Mouse (Mus musculus) forebrain, embryonic 13.5 days (tissue): Measurements from ENCODE around the gene Rtca. TPM values are rescaled to one million over a fixed set of nuclear protein-coding genes. Genes with fewer than 3 reads are reported as not detected.

Experiments
- ATAC-seq: fragments of 200-750 bp; cut with Nextera tagmentation; 2 replicates; pipeline ENCODE4 v1.8.0; 2017
- H3K27ac ChIP-seq: fragments of 300-500 bp; sonication (generic); 2 replicates; pipeline ENCODE4 v1.5.1; 2015; ENCODE audit warnings: inconsistent platforms, mild to moderate bottlenecking, moderate library complexity
- H3K27me3 ChIP-seq: fragments of 300-500 bp; sonication (generic); 2 replicates; pipeline ENCODE4 v1.6.1; 2015; ENCODE audit warnings: mild to moderate bottlenecking, inconsistent platforms
- H3K36me3 ChIP-seq: fragments of 300-500 bp; sonication (generic); 2 replicates; pipeline ENCODE4 v1.6.1; 2015; ENCODE audit warnings: mild to moderate bottlenecking, inconsistent platforms; ENCODE audit not compliant: poor library complexity, severe bottlenecking
- H3K4me1 ChIP-seq: fragments of 300-500 bp; sonication (generic); 2 replicates; pipeline ENCODE4 v1.6.1; 2015; ENCODE audit warnings: inconsistent platforms
- H3K4me2 ChIP-seq: fragments of 300-500 bp; sonication (generic); 2 replicates; pipeline ENCODE4 v1.6.1; 2015; ENCODE audit warnings: inconsistent platforms, mild to moderate bottlenecking, moderate library complexity
- H3K4me3 ChIP-seq: fragments of 300-500 bp; sonication (generic); 2 replicates; pipeline ENCODE4 v1.5.1; 2015; ENCODE audit warnings: mild to moderate bottlenecking, inconsistent platforms
- H3K9ac ChIP-seq: fragments of 300-500 bp; sonication (generic); 2 replicates; pipeline ENCODE4 v1.6.1; 2015; ENCODE audit warnings: mild to moderate bottlenecking, inconsistent platforms
- H3K9me3 ChIP-seq: fragments of 300-500 bp; sonication (generic); replicated peaks from 2 replicates; pipeline ENCODE4 v1.6.1; 2016; ENCODE audit warnings: inconsistent platforms
- WGBS: fragments of 180-500 bp; shearing (Covaris S2); methylation state at CpG from one replicate; pipeline ENCODE4 v1.1.7; 2015; 5-methylcytosine and 5-hydroxymethylcytosine counted together
- polyA plus RNA-seq: library from polyadenylated mRNA; unstranded; fragments of >200 nt; fragmentation: Nextera tagmentation; extraction: Ambion mirVana; gene quantifications from 2 replicates; pipeline ENCODE4 v1.2.1, GENCODE M21; 2015

Gene Rtca
- polyA plus RNA-seq: 113 and 118 TPM in 2 replicates

DNA sequence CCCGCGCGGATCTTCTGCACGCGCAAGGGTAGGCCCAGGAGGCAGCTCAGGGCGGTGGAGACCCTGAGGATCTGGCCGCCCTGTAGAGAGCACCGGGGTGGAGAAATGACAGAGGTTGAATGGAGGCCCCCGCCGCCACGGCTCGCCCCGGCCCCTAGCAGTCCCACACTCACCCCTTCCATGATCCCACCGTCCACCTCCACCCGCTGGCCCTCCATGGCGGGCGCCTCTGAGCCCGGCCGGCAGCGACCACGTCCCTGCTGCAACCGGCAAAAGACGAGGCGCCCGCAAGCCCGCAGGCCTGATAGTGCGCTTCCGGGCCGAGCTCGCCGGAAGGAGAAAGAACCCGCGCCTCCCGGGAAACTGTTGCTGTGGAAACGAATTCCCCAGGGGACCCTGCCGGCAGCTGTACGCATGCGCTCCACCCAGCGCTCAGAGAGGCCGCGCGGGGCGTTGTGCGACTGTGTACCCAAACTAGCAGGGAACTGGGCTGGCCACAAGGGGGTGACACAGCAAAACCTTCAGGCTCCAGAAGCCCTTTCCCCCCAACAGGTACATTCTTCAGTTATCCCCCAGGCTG lies at the start of gene Rtca:
Gene Rtca, minus strand, starts transcription at position 437 of the 580 bp plus-strand sequence.
- WGBS: 0% methylated on average over 41 of the region's 44 CpGs
- H3K4me2 ChIP-seq: peak within 1 kb of the TSS; percentile 88
- ATAC-seq: peak; percentile 95
- peak within 1 kb of the TSS; percentile 94 for H3K4me3 ChIP-seq
- H3K27ac ChIP-seq: peak within 1 kb of the TSS; percentile 74
- peaks cover 32% of the 10 kb centered on the region for H3K36me3 ChIP-seq
- H3K27me3 ChIP-seq: no peaks in the 10 kb centered on the region
- H3K9ac ChIP-seq: peak within 1 kb of the TSS; percentile 93
- H3K4me1 ChIP-seq: peaks cover 20% of the 10 kb centered on the region
- H3K9me3 ChIP-seq: no peaks in the 10 kb centered on the region

DNA sequence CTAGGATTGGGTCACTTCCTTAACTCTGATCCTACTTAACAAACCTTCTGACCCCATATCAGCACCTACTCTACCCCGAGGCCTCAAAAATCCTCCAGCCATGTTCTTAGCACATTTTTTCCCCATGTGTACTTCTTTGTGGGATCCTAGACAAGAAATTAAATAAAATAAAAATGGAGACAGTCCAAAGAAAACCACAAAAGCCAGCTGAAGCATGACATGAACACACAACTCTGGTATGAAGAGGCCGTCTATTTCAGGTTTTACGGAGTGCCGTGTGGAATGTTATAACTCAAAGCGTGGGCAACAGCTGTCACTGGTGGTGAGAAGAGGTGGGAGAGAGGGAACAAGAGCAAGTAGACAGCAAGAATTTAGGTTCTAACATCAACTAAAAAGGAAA lies 43.4 kb upstream of the Rtca start:
- H3K27me3 ChIP-seq: no peaks in the 10 kb centered on the region
- 94% methylated on average over 5 of the region's 5 CpGs for WGBS
- H3K4me1 ChIP-seq: no peaks in the 10 kb centered on the region
- peaks cover 32% of the 10 kb centered on the region for H3K36me3 ChIP-seq
- H3K9me3 ChIP-seq: no peaks in the 10 kb centered on the region
- no peak overlapping the region for H3K4me2 ChIP-seq
- no peak overlapping the region for H3K27ac ChIP-seq
- ATAC-seq: no peak
- H3K9ac ChIP-seq: no peak overlapping the region
- no peak overlapping the region for H3K4me3 ChIP-seq

DNA sequence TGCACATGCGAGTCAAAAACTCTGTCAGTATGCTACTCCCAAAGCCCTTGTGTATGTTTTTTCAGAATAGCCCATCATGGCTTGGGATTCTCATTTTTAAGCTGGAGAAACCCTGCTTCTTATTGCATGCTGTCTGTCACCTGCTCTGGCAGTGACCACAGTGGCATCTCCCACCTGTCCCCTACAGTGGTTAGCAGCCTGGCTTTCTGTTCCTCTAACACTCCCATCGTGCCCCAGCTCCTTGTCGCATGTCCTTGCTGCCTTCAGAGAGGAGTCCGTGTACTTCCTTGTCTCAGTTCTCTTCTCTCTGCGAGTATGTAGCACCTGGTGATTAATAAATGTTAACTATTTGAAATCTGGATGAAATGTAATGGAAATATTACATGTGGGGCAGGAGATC lies 39.4 kb upstream of the Rtca start:
- peaks cover 57% of the 10 kb centered on the region for H3K36me3 ChIP-seq
- H3K4me3 ChIP-seq: no peak overlapping the region
- no peak overlapping the region for H3K27ac ChIP-seq
- no peaks in the 10 kb centered on the region for H3K27me3 ChIP-seq
- no peaks in the 10 kb centered on the region for H3K9me3 ChIP-seq
- H3K9ac ChIP-seq: no peak overlapping the region
- no peaks in the 10 kb centered on the region for H3K4me1 ChIP-seq
- 92% methylated on average over 5 of the region's 5 CpGs for WGBS
- no peak overlapping the region for H3K4me2 ChIP-seq
- ATAC-seq: no peak

DNA sequence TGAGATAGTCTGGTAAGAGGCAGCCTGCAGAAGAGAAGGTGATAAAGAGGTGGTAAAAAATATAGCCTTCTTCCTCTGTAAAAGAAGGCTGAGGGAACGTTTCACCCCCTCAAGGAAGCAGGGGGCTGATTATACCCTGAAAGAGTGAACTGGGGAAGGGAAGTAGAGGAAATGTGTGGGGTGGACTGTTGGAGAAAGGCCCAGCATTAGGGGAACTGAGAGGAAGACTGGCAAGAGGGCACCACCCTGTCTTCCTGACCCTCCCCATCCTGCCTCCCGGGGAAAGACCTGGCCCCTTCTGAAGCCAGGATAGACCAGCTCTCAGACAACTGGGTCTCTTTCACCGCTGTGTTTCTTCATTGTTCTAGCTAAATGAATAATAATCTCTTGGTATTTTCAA lies 34.5 kb upstream of the Rtca start:
- Histone ChIP-seq H3K9ac (no peak overlapping the region), H3K9me3 (no peaks in the 10 kb centered on the region), H3K27ac (no peak overlapping the region), H3K4me3 (no peak overlapping the region), H3K36me3 (peaks cover 71% of the 10 kb centered on the region), H3K4me1 (no peaks in the 10 kb centered on the region), H3K4me2 (no peak overlapping the region), H3K27me3 (no peaks in the 10 kb centered on the region)
- 88% methylated on average over 3 of the region's 3 CpGs for WGBS
- ATAC-seq: no peak

DNA sequence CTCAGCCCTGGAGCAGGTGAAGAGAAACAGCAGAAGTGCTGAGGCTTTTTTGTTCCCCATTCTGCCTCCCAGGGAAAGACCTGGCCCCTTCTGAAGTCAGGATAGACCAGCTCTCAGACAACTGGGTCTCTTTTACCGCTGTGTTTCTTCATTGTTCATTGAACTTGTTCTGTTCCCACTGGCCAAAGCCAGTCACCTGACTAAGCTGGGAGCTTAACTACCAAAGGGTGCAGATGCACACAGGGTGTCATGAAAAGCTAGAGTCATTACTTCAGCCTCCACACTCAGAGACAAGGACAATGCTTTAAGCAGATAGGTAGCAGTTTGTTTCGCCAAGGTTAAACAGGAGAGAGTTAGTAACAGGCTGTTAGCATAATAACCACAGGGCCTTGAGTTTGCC lies 34.1 kb upstream of the Rtca start:
- no peak for ATAC-seq
- Histone ChIP-seq H3K9me3 (no peaks in the 10 kb centered on the region), H3K4me3 (no peak overlapping the region), H3K27me3 (no peaks in the 10 kb centered on the region), H3K36me3 (peaks cover 70% of the 10 kb centered on the region), H3K27ac (no peak overlapping the region), H3K4me2 (no peak overlapping the region), H3K4me1 (no peaks in the 10 kb centered on the region), H3K9ac (no peak overlapping the region)
- WGBS: 91% methylated on average over 2 of the region's 2 CpGs

DNA sequence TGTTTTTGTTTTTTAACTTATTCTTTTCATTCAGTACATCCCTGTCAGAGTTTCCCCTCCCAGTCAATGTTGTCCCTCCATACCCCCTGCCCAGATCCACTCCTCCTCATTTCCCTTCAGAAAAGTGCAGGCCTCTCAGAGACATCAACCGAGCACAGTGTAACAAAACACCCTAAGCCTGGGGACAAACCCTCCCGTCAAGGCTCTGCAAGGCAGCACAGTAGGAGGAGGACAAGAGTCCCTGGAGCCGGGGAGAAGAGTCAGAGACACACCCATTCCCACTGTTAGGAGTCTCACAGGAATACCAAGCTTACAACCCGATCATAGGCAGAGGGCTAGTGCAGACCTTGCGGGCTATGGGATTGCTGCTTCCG lies 29.2 kb upstream of the Rtca start:
- WGBS: 59% methylated on average over 6 of the region's 6 CpGs
- no peak for ATAC-seq
- Histone ChIP-seq H3K4me3 (no peak overlapping the region), H3K27ac (no peak overlapping the region), H3K36me3 (peaks cover 75% of the 10 kb centered on the region), H3K9me3 (no peaks in the 10 kb centered on the region), H3K4me2 (no peak overlapping the region), H3K4me1 (no peaks in the 10 kb centered on the region), H3K9ac (no peak overlapping the region), H3K27me3 (no peaks in the 10 kb centered on the region)

DNA sequence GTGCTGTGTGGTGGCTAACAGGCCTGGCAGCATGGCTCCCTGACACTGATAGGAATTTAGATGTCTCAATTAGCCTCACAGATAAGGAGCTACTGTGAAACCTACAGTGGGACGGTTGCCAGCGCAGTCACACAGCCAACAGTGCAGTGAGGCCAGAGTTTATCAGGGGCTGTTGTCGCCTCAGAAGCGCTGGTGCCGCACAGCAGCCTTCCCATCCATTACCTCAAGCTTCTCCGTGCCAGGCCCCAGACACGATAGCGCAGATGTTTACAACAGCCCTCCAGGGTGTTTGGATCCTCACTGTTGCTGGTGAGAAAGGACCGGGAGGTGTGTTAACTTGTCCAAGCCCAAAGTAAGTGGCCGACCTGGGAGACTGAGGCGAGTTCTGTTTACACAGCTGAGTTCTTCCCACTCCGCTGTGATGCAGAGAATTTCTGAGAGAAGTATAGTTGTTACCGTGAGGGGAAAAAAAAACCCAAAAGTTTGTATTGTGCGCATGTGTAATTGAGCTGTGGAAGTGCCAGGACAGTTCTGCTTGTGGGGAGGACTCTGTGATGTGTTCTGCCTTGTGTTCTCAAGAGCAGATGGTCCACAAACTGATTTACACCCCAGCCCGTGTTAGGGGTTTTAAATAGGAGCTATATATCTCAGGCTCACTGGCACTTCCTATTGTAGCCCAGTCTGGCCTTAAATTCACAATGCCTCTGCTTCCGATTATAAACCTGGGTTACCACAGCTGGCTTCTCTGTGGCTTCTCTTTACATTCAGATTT lies 28.6 kb upstream of the Rtca start:
- Histone ChIP-seq H3K4me2 (no peak overlapping the region), H3K36me3 (peaks cover 71% of the 10 kb centered on the region), H3K4me3 (no peak overlapping the region), H3K9me3 (no peaks in the 10 kb centered on the region), H3K27ac (no peak overlapping the region), H3K27me3 (no peaks in the 10 kb centered on the region), H3K9ac (no peak overlapping the region), H3K4me1 (no peaks in the 10 kb centered on the region)
- no peak for ATAC-seq
- 81% methylated on average over 16 of the region's 16 CpGs for WGBS

DNA sequence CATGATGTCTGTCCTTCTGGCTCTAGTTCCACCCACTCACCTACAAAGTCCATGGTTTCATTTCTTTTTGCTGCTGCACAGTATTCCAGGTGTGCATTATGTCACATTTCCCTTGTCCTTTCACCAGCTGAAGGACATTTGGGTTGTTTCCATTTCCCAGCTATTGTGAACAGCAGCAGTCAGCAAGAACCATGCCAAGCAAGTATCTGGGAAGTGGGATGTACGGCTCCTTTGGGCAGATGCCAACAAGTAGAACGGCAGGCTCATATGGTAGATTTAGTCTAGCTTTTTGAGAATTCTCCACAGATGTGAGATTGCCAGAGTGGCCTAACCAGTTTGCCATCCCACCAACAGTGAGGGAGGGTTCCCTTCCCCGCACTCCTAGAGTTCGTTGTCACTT lies 22.8 kb upstream of the Rtca start:
- Histone ChIP-seq H3K27me3 (no peaks in the 10 kb centered on the region), H3K4me3 (no peak overlapping the region), H3K9me3 (no peaks in the 10 kb centered on the region), H3K27ac (no peak overlapping the region), H3K4me1 (no peaks in the 10 kb centered on the region), H3K4me2 (no peak overlapping the region), H3K9ac (no peak overlapping the region), H3K36me3 (peaks cover 28% of the 10 kb centered on the region)
- WGBS: 77% methylated on average over 4 of the region's 4 CpGs
- ATAC-seq: no peak

DNA sequence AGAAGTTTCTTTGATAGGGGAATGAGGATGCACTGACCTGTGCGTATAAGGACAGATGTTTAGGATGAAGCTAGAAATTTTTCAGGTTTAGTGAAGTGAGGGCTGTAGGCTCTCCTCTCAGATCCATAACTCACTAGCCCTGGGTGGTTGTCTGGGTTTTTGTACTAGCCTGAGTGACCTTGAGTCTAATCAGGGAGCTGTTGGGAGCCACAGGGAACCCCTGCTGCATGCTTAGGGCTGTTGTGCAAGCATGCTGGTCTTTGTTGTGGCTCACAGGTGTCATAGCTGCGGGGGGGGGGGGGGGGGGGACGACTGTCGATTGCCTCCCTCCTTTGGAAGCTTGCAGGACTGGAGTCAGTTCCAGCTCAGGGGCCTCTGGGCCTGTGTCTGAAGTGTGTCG lies 21.7 kb upstream of the Rtca start:
- no peak for ATAC-seq
- WGBS: 57% methylated on average over 5 of the region's 5 CpGs

DNA sequence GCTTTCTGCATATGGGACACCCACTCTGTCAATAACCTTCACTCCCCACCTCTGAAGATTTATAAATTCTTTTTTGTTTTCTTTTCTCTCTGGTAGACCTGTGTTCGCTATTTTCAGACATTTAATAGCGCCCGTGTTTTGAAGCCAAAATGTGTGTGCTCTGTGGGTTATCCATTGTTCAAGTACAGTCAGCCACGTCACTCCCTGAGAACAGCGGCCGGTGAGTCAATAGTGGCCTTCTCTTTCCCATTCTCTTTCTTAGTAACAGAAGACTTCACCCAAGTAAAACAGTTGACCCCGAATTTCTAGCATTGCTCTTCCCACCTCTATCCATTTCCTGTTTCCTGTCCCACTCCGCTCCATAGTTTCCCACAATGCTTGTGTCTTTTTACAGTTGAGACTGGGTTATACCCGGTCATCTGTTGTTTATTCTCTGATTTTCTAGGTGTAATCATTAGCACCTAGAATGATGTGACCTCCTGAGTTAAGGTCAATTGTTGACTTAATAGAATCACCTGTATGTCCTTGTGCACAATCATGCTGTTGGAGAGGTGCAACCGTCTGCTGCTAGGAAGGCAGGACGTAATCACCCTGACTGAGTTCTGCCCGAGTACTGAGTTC lies 12.2 kb upstream of the Rtca start:
- H3K4me1 ChIP-seq: no peaks in the 10 kb centered on the region
- H3K9ac ChIP-seq: no peak overlapping the region
- H3K27me3 ChIP-seq: no peaks in the 10 kb centered on the region
- ATAC-seq: no peak
- 74% methylated on average over 12 of the region's 12 CpGs for WGBS
- H3K9me3 ChIP-seq: no peaks in the 10 kb centered on the region
- H3K36me3 ChIP-seq: 0 out of 2 replicates have a peak, but pooled peaks cover 10% of the 10 kb centered on the region
- no peak overlapping the region for H3K4me3 ChIP-seq
- no peak overlapping the region for H3K4me2 ChIP-seq
- H3K27ac ChIP-seq: no peak overlapping the region

More for the DNA sequence above, 21.7 kb upstream of the Rtca start:
- Histone ChIP-seq H3K4me3 (no peak overlapping the region), H3K9me3 (no peaks in the 10 kb centered on the region), H3K27ac (no peak overlapping the region), H3K36me3 (peaks cover 17% of the 10 kb centered on the region), H3K4me2 (no peak overlapping the region), H3K9ac (no peak overlapping the region), H3K4me1 (no peaks in the 10 kb centered on the region), H3K27me3 (no peaks in the 10 kb centered on the region)

DNA sequence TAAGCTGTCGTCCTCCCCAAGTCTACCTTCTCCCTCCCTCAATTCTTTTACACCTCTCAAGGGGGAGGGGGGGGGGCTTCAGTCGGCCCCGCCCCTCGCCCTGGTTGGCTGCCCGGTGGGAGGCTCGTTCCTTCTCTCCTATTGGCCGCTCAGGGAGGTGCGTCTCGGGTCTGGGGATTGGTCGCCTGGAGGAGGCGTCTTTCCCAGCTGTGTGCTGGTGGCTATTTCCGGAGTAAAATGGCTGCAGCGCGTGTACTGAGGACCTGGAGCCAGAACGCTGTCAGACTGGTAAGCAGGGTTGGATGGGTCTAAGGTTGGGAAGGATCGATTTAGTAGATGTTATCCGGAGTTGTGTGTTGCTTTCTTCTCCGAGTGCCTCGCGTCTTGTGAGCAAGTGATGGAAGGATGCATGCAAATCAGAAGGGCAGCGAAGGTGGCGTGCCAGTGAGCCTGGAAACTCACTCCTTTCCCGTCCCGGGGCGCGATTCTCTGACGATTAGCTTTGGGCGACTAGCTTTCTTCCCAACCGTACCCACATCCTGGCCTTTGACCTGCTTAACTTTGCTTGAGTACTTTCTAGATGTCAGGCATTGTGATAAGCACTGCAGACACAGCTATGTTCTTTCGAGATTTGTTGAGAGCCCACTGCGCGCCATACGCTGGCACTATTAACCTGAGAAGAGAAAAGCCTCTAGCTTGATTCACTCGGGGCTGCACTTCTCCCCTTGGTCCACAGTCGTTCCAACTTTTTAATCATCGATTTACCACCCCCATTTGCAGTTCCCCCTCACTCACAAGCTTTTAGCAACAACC lies 5.1 kb upstream of the Rtca start, which contains the start of gene Dbt:
Gene Dbt, plus strand, starts transcription at position 167 of the 813 bp plus-strand sequence.
- WGBS: 1% methylated on average over 36 of the region's 36 CpGs
- H3K27ac ChIP-seq: no peak within 1 kb of the TSS
- ATAC-seq: peak; percentile 97

More for the DNA sequence above, 5.1 kb upstream of the Rtca start, which contains the start of gene Dbt:
- peak within 1 kb of the TSS; percentile 69 for H3K9ac ChIP-seq
- peak within 1 kb of the TSS; percentile 77 for H3K4me2 ChIP-seq
- no peaks in the 10 kb centered on the region for H3K27me3 ChIP-seq
- H3K4me1 ChIP-seq: peaks cover 14% of the 10 kb centered on the region
- peak within 1 kb of the TSS; percentile 62 for H3K4me3 ChIP-seq
- no peaks in the 10 kb centered on the region for H3K9me3 ChIP-seq
- H3K36me3 ChIP-seq: no peaks in the 10 kb centered on the region
